Mouse (Mus musculus): ENCODE measurements at regions not wholly inside any gene's neighbourhood (a gene's known extent, or its start where the extent isn't known, plus 50 kb on each side); places are given as distances from the start of the nearest gene placed in this dataset.

- no peak for TF ChIP-seq CTCF (IDR thresholded peaks at IDR 0.05; ENCODE audit: borderline replicate concordance, insufficient read depth, low read length)
- TF ChIP-seq POLR2A (IDR thresholded peaks at IDR 0.05; ENCODE audit: low read depth, low read length), result no peak
Observed at GRCm38 (mm10) chr12:56402137-56402536, 56.4 kb upstream of the Mbip start.
